Mouse (Mus musculus): ENCODE results near the gene Igf2. TPM values are rescaled to one million over a fixed set of nuclear protein-coding genes. Genes with fewer than 3 reads are reported as not detected.

Gene Igf2
- polyA plus RNA-seq, 1 experiment from 2014 or later: 128 TPM

DNA sequence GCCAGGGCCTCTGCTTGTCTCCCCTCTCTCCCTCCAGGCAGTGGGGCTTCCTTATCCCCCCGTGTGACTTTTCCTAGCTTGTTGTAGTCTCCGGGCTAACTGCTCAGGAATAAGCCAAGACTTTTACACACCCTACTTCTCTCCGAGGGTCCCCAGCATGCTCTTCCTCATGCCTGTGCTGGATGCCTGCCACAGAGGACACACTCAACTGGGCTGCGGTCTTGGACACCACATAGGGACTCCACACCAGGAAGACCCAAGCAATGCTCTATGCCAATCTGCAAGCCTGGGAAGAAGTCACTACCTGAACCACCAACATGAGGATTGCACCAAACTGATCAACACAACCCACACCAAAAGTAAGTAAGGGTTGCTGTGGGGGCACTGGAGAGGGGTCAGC lies 507 bp downstream of the Igf2 start:
- Histone ChIP-seq H3K4me3 (no peak overlapping the region), H3K9ac (no peak overlapping the region), H3K4me2 (no peak overlapping the region), H3K27me3 (replicated peaks) (peaks cover 62% of the 10 kb centered on the region), H3K9me3 (no peaks in the 10 kb centered on the region), H3K4me1 (peaks cover 6% of the 10 kb centered on the region), H3K27ac (no peak overlapping the region), H3K36me3 (replicated peaks) (no peaks in the 10 kb centered on the region)
- ATAC-seq (replicated peaks): no peak
- WGBS: 71% methylated on average over 4 of the region's 4 CpGs

DNA sequence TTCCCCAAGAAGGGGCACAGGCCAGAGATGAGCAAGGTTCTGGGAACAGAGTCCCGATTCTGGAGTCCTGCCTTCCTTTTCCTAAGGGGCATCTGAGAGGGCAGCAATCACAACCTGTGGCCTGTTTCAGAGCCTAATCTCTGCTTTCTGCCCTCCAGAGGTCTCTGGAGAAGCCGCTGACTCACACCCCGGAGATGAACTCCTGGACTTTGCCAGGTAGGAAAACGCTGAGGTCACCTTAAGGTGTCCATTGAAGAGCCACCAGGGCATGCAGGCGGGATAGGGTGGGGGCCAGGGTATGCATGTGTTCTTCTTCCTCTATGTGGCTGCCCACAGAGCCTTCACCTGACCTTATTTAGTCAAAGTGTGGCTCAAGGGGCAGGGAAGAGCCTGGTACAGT lies 1.3 kb downstream of the Igf2 start:
- no peak overlapping the region for H3K27ac ChIP-seq
- no peaks in the 10 kb centered on the region for H3K9me3 ChIP-seq
- peaks cover 69% of the 10 kb centered on the region for H3K27me3 ChIP-seq (replicated peaks)
- H3K36me3 ChIP-seq (replicated peaks): no peaks in the 10 kb centered on the region
- H3K4me1 ChIP-seq: peaks cover 12% of the 10 kb centered on the region
- 46% methylated on average over 5 of the region's 5 CpGs for WGBS
- no peak for ATAC-seq (replicated peaks)
- no peak overlapping the region for H3K4me3 ChIP-seq
- no peak overlapping the region for H3K9ac ChIP-seq
- no peak overlapping the region for H3K4me2 ChIP-seq

DNA sequence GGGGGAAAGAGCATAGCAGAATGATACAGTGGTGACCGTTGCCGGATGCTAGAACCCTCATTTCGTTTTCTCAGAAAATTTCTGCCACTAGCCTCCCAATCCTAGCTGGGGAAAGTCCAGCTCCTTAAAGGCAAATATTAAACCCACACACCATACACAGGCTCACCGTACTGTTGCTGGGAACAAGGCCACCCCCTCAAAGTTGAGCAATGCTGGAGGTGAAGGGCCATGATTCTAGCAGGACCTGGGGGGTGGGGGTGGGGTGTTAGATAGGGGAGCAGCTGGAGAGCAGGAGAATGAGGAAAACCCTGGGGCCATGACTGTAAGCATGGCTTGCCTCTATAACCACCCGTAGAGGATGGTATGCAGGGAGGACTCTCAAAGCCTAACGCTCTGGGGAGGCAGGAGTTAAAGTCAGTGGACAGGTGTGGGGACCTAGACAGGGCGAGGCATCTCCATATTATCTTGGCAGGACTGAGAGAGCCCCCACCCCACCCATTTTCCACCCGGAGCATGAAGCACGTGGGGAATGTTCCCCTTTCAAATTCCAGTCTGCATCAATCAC lies 2.1 kb downstream of the Igf2 start:
- ATAC-seq (replicated peaks): no peak
- Histone ChIP-seq H3K27me3 (replicated peaks) (peaks cover 78% of the 10 kb centered on the region), H3K4me1 (peaks cover 18% of the 10 kb centered on the region), H3K9ac (no peak overlapping the region), H3K9me3 (no peaks in the 10 kb centered on the region), H3K4me3 (no peak overlapping the region), H3K4me2 (no peak overlapping the region), H3K27ac (no peak overlapping the region), H3K36me3 (replicated peaks) (no peaks in the 10 kb centered on the region)
- 4% methylated on average over 9 of the region's 9 CpGs for WGBS

DNA sequence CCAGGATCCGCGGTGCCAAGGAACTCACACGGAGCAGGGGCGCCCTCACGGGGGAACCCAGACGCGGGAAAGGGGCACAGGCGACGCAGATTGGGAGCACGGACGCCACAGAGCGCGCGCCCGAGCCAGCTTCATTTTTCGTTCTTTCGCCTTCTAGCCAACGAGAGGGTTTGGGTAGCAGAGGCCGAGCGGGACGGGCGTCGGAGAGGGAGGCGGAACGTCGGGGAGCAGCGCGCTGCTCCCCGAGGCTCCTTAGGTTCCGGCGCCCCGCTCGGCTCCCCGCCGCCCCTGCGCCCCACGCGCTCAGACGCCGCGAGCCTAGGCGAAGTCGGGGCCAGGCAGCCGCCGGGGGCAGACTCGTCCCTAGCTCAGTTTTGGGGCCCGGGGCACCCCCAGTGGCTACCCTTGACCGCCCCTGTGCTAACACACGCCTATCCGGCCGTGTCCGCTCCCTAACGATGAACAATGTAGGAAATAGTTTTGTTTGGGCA lies 2.6 kb downstream of the Igf2 start:
- no peak for ATAC-seq (replicated peaks)
- Histone ChIP-seq H3K27ac (no peak overlapping the region), H3K9ac (no peak overlapping the region), H3K27me3 (replicated peaks) (peaks cover 83% of the 10 kb centered on the region), H3K4me3 (peak overlapping the region; percentile 11), H3K4me2 (peak overlapping the region; percentile 24), H3K36me3 (replicated peaks) (no peaks in the 10 kb centered on the region), H3K9me3 (no peaks in the 10 kb centered on the region), H3K4me1 (peaks cover 23% of the 10 kb centered on the region)
- under 1% methylated on average over 53 of the region's 53 CpGs for WGBS

DNA sequence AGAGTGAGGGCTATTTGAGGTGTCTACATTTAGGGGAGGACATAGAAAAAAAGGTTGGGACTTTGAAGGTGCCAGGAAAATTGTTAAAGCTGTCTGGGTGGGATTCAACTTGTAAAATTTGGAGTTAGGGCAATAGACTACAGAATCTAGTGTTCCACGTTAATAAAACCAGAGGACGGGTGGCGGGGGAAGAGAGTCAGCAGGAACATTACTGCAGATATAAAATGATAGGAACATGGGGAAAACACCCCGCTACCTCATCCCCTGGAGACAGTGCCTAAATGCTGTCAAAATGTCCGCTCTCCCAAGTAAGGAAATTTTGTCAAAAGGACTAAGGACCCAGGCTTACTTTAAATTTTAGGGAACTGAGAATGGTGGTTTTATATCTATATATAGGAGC lies 3.5 kb downstream of the Igf2 start:
- Histone ChIP-seq H3K9ac (no peak overlapping the region), H3K4me2 (no peak overlapping the region), H3K9me3 (no peaks in the 10 kb centered on the region), H3K36me3 (replicated peaks) (no peaks in the 10 kb centered on the region), H3K27me3 (replicated peaks) (peaks cover 91% of the 10 kb centered on the region), H3K4me3 (no peak overlapping the region), H3K27ac (no peak overlapping the region), H3K4me1 (peaks cover 32% of the 10 kb centered on the region)
- WGBS: 4% methylated on average over 5 of the region's 5 CpGs
- no peak for ATAC-seq (replicated peaks)

DNA sequence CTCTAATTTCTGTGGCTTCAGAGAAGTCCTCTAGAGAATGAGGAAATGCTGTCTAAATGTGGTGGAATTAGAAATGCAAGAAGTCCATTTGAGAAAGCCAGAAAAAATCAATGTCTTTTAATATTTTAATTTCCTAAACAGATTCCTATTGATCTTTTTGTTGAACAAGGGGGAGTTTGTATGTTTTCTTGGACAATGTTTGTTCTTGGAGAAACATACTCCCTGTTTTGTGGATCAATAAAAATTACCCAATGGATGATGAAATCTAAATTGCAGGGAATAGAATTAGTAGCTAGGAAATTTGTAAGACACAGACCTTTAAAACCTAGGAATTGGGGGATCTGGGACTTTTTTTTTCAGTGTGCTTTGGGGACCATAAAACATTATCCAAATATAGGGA lies 4.8 kb downstream of the Igf2 start:
- no peak overlapping the region for H3K4me2 ChIP-seq
- no peaks in the 10 kb centered on the region for H3K36me3 ChIP-seq (replicated peaks)
- peaks cover 98% of the 10 kb centered on the region for H3K27me3 ChIP-seq (replicated peaks)
- H3K27ac ChIP-seq: no peak overlapping the region
- no peak for ATAC-seq (replicated peaks)
- H3K9me3 ChIP-seq: no peaks in the 10 kb centered on the region
- peaks cover 35% of the 10 kb centered on the region for H3K4me1 ChIP-seq
- no peak overlapping the region for H3K9ac ChIP-seq
- H3K4me3 ChIP-seq: no peak overlapping the region

DNA sequence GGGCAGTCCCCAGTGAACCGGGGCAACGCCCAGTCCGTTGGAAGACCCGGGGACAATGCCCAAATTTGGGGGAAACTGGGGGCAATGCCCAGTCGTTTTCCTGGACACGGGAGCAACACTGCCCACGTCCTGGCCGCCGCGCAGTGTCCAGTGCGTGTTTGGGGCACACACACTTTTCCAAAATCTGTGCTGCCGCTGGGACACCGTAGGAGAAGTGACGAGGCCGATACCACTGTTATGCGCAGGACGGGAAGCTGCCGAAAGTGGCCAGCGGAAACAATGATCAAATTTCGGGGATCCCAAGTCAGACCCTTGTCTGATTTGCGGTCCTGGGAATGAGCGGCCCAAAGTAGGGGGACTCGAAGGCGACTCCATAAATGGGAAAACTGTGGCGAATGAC lies 5.6 kb downstream of the Igf2 start:
- Histone ChIP-seq H3K9me3 (no peaks in the 10 kb centered on the region), H3K27me3 (replicated peaks) (peaks cover 98% of the 10 kb centered on the region), H3K9ac (no peak overlapping the region), H3K4me2 (peak overlapping the region; percentile 35; the same call in 1 of the 2 replicates), H3K4me1 (peaks cover 35% of the 10 kb centered on the region), H3K36me3 (replicated peaks) (no peaks in the 10 kb centered on the region), H3K4me3 (peak overlapping the region; percentile 19; the same call in 1 of the 2 replicates), H3K27ac (no peak overlapping the region)
- WGBS: 1% methylated on average over 25 of the region's 25 CpGs
- ATAC-seq (replicated peaks): no peak

DNA sequence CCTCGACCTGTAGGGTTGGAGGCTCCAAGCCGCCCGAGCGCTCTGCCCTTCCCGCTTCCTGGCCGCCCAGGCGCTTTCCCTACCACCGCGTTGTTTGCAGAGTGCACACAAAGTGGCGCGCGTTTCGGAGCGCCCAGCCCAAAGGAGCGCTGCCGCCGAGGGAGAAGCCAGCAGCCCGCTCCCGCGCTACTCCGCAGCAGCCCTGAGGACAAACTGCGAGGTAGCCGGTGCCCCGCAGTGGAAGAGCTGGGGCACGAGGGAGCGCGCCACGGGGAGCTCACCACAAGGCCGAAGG lies 6.0 kb downstream of the Igf2 start:
- Histone ChIP-seq H3K27me3 (replicated peaks) (peaks cover 98% of the 10 kb centered on the region), H3K27ac (no peak overlapping the region), H3K9ac (no peak overlapping the region), H3K4me3 (peak overlapping the region; percentile 19; the same call in 1 of the 2 replicates), H3K9me3 (no peaks in the 10 kb centered on the region), H3K4me1 (peaks cover 35% of the 10 kb centered on the region), H3K4me2 (peak overlapping the region; percentile 35), H3K36me3 (replicated peaks) (no peaks in the 10 kb centered on the region)
- ATAC-seq (replicated peaks): no peak
- WGBS: under 1% methylated on average over 29 of the region's 29 CpGs

DNA sequence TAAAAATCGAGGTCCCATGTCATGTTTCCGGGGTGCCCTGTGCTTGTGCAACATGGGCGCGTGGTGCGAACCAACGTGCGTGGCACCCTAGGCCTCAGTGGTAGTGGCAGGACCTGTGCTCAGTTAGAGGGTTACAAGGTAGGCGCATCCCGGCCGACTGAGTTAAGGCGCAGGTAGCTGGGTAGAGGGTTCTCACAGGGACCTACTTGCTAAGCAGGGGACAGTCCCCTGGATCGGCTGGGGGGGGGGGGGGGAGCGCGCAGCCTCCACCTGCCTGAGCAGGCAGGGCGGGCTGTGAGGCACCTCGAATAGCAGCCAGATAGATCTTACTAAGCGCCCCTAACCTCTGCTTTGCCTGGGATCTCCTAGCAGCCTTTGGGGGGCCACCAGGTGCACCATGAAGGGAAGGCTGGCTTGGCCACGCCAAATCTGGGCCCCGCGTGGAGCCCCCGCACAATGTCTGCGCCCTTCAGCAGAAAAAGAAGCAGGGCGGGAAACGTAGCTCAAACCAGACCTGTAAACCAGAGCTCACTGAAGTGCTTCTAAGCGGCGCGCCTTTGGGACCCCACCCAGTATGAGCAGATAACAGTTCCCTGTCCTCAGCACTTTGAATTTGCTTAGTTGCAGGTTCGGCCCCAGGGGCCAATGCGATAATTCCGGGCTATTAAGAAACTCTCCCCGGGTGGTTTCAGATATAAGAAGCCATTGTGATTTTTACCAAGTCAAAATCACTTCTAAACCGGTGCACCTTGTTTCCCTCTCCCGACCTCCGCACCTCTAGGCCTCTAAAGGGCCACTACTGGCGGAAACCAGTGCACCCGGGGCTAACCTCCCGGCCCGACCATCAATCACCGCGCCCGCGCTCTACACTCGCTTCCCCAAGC lies 6.6 kb downstream of the Igf2 start:
- H3K36me3 ChIP-seq (replicated peaks): no peaks in the 10 kb centered on the region
- ATAC-seq (replicated peaks): no peak
- peak overlapping the region; percentile 43 for H3K4me2 ChIP-seq
- peak overlapping the region; percentile 26 for H3K4me3 ChIP-seq
- H3K4me1 ChIP-seq: peaks cover 35% of the 10 kb centered on the region
- H3K9ac ChIP-seq: no peak overlapping the region
- peaks cover 98% of the 10 kb centered on the region for H3K27me3 ChIP-seq (replicated peaks)
- no peak overlapping the region for H3K27ac ChIP-seq
- under 1% methylated on average over 41 of the region's 43 CpGs for WGBS
- H3K9me3 ChIP-seq: no peaks in the 10 kb centered on the region

DNA sequence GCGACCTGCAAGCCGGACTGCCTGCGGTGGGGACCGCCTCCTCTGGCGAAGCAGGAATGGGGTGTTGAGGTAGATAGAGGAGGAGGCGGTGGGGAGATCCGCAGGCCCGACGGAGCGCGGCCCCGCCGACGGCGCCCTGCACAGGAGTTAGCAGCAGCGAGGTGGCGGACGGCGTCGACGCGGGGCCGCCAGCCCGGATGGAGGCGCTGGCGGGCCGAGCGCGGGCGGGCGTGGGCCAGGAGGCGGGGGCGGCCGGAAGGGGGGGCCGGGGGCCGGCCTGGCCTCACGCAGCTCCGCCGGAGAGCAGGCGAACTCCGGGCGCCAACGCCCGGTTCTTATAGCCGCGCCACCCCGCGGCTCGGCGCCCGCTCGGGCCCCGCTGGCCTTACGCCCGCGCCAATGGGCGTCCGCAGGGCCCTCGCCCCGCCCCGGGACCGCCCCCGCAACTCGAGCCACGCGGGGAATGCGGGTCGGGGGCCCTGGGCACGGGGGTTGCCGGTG lies 7.4 kb downstream of the Igf2 start:
- peak overlapping the region; percentile 26 for H3K4me3 ChIP-seq
- H3K36me3 ChIP-seq (replicated peaks): no peaks in the 10 kb centered on the region
- WGBS: 1% methylated on average over 64 of the region's 70 CpGs
- peaks cover 35% of the 10 kb centered on the region for H3K4me1 ChIP-seq
- no peak overlapping the region for H3K27ac ChIP-seq
- H3K9ac ChIP-seq: no peak overlapping the region
- peaks cover 98% of the 10 kb centered on the region for H3K27me3 ChIP-seq (replicated peaks)
- no peaks in the 10 kb centered on the region for H3K9me3 ChIP-seq
- ATAC-seq (replicated peaks): 0 out of 2 replicates have a peak, but pooled peaks have one; percentile 21
- peak overlapping the region; percentile 43 for H3K4me2 ChIP-seq

DNA sequence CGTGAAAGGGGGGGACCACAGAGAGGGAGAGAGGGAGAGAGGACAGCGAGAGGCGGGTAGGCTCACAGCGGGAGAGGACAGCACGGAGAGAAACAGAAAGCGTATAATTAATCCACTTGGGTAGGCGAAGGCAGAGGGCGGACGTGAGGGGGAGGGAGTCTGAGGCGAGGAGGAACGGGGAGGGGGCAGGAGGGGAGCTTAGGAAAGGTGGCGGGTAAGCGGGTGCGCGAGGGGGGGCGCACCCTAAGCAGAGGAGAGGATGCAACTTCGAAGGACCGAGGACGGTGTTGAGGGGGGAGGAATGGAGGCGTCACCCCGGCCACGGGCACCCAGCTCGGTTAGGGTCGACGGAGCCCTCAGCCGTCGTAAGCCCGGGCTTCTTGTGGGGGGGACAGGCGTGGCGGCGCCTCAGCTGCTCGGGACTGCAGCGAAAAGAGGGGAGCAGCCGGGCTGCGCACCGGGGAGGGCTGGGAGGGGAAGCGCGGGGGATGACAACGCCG lies 7.9 kb downstream of the Igf2 start:
- peaks cover 98% of the 10 kb centered on the region for H3K27me3 ChIP-seq (replicated peaks)
- no peaks in the 10 kb centered on the region for H3K9me3 ChIP-seq
- H3K4me2 ChIP-seq: peak overlapping the region; percentile 43
- H3K4me3 ChIP-seq: peak overlapping the region; percentile 26
- 0 out of 2 replicates have a peak, but pooled peaks have one; percentile 19 for ATAC-seq (replicated peaks)
- no peaks in the 10 kb centered on the region for H3K36me3 ChIP-seq (replicated peaks)
- peaks cover 33% of the 10 kb centered on the region for H3K4me1 ChIP-seq
- no peak overlapping the region for H3K9ac ChIP-seq
- under 1% methylated on average over 38 of the region's 40 CpGs for WGBS
- H3K27ac ChIP-seq: no peak overlapping the region

DNA sequence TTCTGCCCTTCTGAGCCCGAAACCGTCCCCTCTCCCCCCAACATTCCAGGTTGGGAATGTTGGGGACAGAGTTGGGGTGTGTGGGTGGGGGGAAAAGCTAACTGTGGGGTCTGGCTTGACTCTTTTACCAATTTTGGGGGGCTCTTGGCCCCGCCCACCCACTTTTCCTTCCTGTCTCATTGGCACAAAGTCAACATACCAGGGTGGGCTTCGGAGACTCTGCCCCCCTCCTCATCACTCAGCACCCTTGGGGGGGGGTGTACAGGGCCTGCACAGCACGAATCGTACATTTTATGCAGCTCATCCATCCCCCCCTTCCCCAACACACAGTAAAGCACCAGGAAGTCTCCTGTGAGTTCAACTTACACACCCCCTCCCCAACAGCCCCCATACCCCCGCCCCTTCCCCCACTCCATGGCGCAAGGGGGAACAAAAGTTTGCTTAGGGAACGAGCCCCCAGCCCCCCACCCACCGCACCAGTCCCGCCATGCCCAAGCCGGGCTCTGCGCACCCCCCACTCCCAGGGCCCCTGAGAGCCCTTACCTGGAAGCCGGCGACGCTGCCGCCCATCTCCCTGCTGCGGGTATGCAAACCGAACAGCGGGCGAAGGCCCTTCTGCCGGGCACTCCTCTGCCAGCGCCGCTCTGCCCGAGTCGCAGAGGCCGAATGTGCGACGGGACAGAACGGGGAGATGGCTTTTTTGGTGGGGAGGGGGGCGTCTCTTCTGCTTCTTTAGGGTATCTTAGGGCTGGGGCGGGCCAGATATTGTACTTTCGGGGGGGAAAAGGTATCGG lies 8.6 kb downstream of the Igf2 start:
- WGBS: 1% methylated on average over 34 of the region's 34 CpGs

More for the DNA sequence above, 8.6 kb downstream of the Igf2 start:
- Histone ChIP-seq H3K27ac (no peak overlapping the region), H3K27me3 (replicated peaks) (peaks cover 96% of the 10 kb centered on the region), H3K9me3 (no peaks in the 10 kb centered on the region), H3K9ac (no peak overlapping the region), H3K4me3 (peak overlapping the region; percentile 26), H3K4me2 (peak overlapping the region; percentile 43), H3K4me1 (peaks cover 33% of the 10 kb centered on the region), H3K36me3 (replicated peaks) (no peaks in the 10 kb centered on the region)
- ATAC-seq (replicated peaks): no peak
